Mouse (Mus musculus) forelimb bud, embryonic 11.5 days (tissue): ENCODE data around the gene Arhgef38.

ENCODE experiments used
- DNase-seq: peaks from one replicate; pipeline ENCODE4 v3.0.0-alpha.2; 2012; ENCODE audit warnings: low read depth, low spot score

Arhgef38 gene

GRCm38 (mm10) chr3:133165130-133165529 lies 69.6 kb downstream of the Arhgef38 start:
- DNase-seq, result no peak

- no peak for DNase-seq
Observed at GRCm38 (mm10) chr3:133163913-133164406, 70.8 kb downstream of the Arhgef38 start.

DNA sequence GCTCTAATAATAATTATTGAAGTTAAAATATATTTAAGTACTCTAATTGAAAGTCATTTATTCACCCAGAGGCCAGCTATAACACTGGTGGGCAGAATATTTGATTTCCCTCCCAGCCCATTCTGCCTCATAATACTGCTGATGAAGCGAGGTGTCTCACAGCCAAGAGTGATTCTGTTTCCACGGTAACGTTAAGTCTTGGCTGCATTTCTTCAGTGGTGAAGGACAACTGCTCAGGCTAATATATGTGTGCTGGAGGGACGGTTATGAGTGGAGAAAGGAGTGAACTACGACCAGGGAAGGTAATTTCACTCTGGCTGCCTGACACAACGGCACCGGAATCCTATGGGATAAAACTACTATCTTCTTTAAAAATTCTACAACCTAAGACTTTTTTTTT lies 71.6 kb downstream of the Arhgef38 start:
- no peak for DNase-seq

- DNase-seq, result no peak
Observed at GRCm38 (mm10) chr3:133161407-133161806, 73.3 kb downstream of the Arhgef38 start.

GRCm38 (mm10) chr3:133158260-133158659 lies 76.5 kb downstream of the Arhgef38 start:
- DNase-seq, result peak; percentile 21

DNA sequence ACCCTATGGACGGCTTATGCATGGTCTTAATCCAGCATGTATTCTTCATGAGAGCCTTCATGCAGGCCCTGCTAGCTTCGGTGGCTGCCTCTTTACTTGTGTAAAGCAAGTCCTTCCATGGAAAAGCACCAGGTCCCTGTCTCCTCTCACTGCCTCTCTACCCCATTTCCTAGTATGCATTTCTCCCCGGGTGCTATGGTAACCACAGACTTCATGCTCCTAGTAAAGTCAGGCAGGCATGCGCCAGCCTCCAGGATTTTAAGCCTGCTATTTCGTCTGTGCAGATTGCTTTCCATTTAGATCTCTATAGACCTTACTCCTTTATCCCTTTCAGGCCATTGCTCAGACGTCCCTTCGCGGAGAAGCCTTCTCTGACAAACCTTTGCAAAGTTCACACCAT lies 80.1 kb downstream of the Arhgef38 start:
- no peak for DNase-seq

DNA sequence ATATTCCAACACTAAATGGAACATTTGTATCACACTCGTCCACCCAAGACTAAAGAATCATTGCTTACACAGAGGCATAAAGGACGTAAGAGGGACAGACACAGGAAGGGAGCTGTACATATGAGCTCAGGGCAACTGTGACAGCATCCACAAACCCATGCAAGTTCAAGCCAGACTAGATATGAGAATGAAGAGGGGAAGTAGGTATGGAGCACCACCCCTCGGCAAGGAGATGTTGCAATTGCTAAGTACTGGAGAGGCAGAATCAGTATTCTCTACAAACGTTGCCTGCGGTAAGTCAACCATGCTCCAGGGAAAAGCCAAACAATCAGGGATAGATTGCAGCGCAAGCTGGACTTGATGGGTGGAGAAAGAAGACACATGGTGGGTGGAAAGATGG lies 81.1 kb downstream of the Arhgef38 start:
- DNase-seq, result no peak

DNA sequence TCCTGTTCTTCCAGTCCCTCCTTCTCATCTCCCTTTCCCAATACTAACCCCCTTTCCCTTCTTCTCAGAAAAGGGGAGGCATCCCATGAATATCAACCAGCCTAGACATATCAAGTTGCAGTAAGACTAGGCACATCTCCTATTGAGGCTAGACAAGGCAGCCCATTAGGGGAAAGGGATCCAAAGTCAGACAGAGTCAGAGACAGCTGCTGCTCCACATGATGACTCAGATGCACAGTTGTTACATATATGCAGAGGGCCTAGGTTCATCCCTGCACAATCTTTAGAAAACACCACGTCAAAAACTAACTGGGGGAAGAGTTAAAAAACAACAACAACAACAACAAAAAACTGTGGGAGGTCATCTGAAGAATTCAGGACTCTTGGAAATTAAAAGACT lies 81.9 kb downstream of the Arhgef38 start:
- DNase-seq, result no peak

GRCm38 (mm10) chr3:133151629-133152028 lies 83.1 kb downstream of the Arhgef38 start:
- no peak for DNase-seq

DNA sequence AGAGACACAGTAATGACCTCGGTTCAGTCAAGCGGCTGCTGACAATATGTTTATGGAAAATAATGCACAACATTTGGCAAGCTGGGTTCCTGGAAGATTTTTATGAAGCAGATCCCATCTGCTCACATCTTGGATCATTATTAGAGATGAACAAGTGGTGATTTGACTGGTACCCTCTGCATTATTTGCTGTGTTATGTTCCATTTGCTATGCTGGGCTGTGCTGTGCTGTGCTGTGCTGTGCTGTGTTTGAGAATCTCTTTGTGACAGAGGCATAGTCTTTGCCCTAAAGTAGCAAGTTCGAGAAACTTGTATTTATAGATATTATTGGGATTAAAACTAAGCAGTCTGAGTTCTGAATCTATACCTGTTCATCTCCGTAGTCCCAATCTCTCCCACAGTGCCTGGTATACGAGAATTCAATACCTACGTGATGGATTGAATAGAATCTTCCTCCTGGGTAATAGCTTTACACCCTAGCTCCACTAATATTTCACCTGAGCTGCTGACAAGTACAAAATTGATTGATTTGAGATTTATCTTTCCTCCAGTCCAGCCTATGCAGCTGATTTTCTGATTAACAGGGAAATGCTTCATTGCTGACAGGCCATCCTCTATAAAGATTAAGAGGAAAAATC lies 90.1 kb downstream of the Arhgef38 start:
- no peak for DNase-seq

DNA sequence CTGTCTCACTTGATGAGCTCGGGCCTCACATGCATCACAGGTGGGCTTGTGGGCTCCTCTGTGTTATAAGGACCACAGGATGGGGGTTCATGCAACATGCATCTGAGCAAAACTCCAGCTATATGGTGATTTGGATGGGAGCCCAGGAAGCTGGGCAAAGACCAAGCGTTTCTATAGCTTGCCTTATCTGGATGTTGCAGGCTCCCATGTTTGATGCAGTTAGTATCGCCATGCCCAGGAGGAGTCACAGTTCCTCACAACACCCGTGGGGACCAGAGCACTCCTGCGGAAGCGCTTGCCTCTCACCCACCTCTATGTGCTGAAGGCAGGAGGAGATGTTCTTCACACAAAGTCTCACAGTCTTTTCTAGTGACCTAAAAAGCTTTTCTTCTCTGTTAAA lies 92.9 kb downstream of the Arhgef38 start:
- DNase-seq, result no peak

GRCm38 (mm10) chr3:133132611-133133010 lies 102.1 kb downstream of the Arhgef38 start:
- no peak for DNase-seq

GRCm38 (mm10) chr3:133131372-133131771 lies 103.4 kb downstream of the Arhgef38 start:
- DNase-seq, result no peak

GRCm38 (mm10) chr3:133113281-133113680 lies 121.5 kb downstream of the Arhgef38 start:
- DNase-seq, result no peak

DNA sequence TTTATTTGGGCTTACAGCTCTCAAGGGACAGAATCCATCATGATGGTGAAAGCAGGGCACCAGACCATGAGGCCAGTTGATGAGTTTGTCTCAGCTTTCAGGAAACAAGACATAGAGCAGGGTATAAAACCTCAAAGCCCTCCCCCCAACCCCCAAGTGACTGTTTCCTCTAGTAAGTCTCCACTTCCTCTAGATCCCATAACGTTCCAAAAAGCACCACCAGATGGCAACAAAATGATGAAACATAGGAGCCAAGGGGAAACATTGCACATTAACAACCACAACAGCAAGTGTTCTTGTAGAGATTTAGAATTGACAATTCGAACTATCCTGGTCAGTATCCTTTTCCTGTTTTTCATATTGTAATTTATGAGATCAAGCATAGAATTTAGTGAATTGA lies 123.0 kb downstream of the Arhgef38 start:
- DNase-seq, result peak; percentile 24

GRCm38 (mm10) chr3:133109844-133110243 lies 124.9 kb downstream of the Arhgef38 start:
- DNase-seq, result no peak

GRCm38 (mm10) chr3:133108731-133109130 lies 126.0 kb downstream of the Arhgef38 start:
- DNase-seq, result no peak

DNA sequence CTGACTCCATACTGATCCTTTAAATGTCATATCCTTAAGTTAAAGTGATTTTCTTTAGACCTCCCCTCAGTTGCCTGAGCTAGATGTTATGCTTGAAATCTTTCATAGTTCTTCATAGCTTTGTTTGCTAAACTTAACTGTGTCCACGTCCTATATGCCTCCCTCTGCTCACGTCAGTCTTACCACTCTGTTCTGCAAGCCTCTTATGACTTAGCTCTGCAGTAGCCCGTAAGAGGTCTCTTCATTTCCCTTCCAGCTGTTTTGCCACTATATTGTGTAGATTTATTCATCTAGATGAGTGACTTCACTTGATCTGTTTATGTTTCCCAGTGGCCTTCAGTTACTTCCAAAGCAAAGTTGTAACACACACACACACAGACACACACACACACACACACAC lies 130.3 kb downstream of the Arhgef38 start:
- DNase-seq, result no peak

DNA sequence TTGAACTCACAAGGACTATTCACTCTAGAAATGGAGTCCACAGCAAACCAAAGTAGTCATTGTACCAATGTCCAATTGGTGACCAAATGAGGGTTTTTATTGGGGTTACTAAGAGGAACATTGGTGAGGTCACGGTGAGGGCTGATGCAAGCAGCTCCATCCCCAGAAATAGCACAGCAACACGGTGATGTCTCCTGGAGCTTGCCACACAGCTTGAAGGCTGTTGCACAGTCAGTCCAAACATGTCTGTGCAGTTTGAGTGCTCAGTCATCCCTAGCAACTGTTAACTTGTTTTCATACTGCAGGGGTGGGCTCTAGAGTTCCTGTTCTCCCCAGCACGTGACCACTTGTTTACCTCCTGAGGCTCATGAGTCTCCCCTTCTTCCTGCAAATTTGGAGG lies 131.0 kb downstream of the Arhgef38 start:
- DNase-seq, result no peak

DNA sequence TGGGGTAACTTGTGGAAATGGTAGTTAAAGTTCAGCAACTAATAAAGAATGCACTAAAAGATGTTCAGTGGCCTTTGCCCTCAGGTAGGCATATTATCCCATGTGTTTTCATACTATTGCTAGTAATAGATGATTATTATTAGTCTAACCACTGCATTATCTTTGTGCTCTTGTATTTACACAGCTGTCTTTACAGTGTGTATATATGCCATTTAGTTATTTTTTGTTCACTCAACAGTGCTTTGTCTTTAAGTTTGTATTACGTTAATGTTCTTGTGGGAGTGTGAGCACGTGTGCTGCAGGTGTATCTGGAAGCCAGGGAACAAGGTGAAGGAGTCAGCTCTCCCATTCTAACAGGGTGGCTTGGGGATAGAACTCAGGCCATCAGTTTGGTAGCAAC lies 135.8 kb downstream of the Arhgef38 start:
- DNase-seq, result no peak

- no peak for DNase-seq
Observed at GRCm38 (mm10) chr3:133098336-133098735, 136.4 kb downstream of the Arhgef38 start.

- DNase-seq, result no peak
Observed at GRCm38 (mm10) chr3:133097936-133098335, 136.8 kb downstream of the Arhgef38 start.

GRCm38 (mm10) chr3:133094305-133094704 lies 140.4 kb downstream of the Arhgef38 start:
- no peak for DNase-seq

- DNase-seq, result no peak
Observed at GRCm38 (mm10) chr3:133092936-133093335, 141.8 kb downstream of the Arhgef38 start.
